Mouse (Mus musculus): ENCODE data around the gene Hist1h4j. TPM values are rescaled to one million over a fixed set of nuclear protein-coding genes. Genes with fewer than 3 reads are reported as not detected.
"Not testable (repeated sequence)": the region's sequence is repeated elsewhere in the genome, so short reads cannot be mapped to it uniquely, and the experiment has no call there.

Gene Hist1h4j
- polyA plus RNA-seq (2014; fragmentation: Nextera tagmentation; extraction: Ambion mirVana): 0.50 and 0.58 TPM in 2 replicates

GRCm38 (mm10) chr13:21734906-21735767 lies at the start of gene Hist1h4j:
Gene Hist1h4j (plus strand): TSS chr13:21735064.
- peak within 1 kb of the TSS; percentile 80 to 92 for H3K27ac ChIP-seq (replicated peaks in 1 of 2; ENCODE audit: control insufficient read depth in 1 of 2, insufficient read depth in 1 of 2, low read depth in 2 of 2, low read length in 2 of 2)
- ATAC-seq (ENCODE audit: insufficient number of reproducible peaks, insufficient read depth, low FRiP score, low read depth): peak; percentile 84
- not testable (repeated sequence) for H3K27me3 ChIP-seq (ENCODE audit: control insufficient read depth, insufficient read depth, low read length); H3K4me1 ChIP-seq (ENCODE audit: control insufficient read depth in 2 of 2, insufficient read depth in 2 of 2, low read length in 2 of 2); H3K9me3 ChIP-seq (ENCODE audit: control insufficient read depth, low read length); H3K36me3 ChIP-seq (ENCODE audit: control insufficient read depth, insufficient read depth, low read length)
- H3K9ac ChIP-seq (ENCODE audit: low read length): peak within 1 kb of the TSS; percentile 79
- H3K4me2 ChIP-seq (ENCODE audit: low read length): peak within 1 kb of the TSS; percentile 73
- H3K4me3 ChIP-seq (ENCODE audit: control insufficient read depth in 1 of 2, insufficient read depth in 1 of 2, low read depth in 1 of 2, low read length in 2 of 2): peak within 1 kb of the TSS; percentile 47 to 51
- WGBS: under 1% methylated on average over 38 of the region's 56 CpGs

- Histone ChIP-seq H3K9ac (ENCODE audit: low read length) (no peak within 1 kb of the TSS), H3K36me3 (ENCODE audit: control insufficient read depth, insufficient read depth, low read length) (no peaks in the 10 kb centered on the region), H3K4me2 (ENCODE audit: low read length) (no peak within 1 kb of the TSS), H3K27ac (replicated peaks in 1 of 2; ENCODE audit: control insufficient read depth in 1 of 2, insufficient read depth in 1 of 2, low read depth in 2 of 2, low read length in 2 of 2) (no peak within 1 kb of the TSS), H3K4me1 (ENCODE audit: control insufficient read depth in 2 of 2, insufficient read depth in 2 of 2, low read length in 2 of 2) (no peaks in the 10 kb centered on the region), H3K4me3 (ENCODE audit: control insufficient read depth in 1 of 2, insufficient read depth in 1 of 2, low read depth in 1 of 2, low read length in 2 of 2) (no peak within 1 kb of the TSS), H3K9me3 (ENCODE audit: control insufficient read depth, low read length) (no peaks in the 10 kb centered on the region), H3K27me3 (ENCODE audit: control insufficient read depth, insufficient read depth, low read length) (no peaks in the 10 kb centered on the region)
- ATAC-seq (ENCODE audit: insufficient number of reproducible peaks, insufficient read depth, low FRiP score, low read depth): no peak
Observed at GRCm38 (mm10) chr13:21697811-21698210, 37.1 kb upstream of the Hist1h4j start, which contains the start of gene Olfr1359. Gene Olfr1359 (plus strand): TSS chr13:21698111.

- Histone ChIP-seq H3K36me3 (ENCODE audit: control insufficient read depth, insufficient read depth, low read length) (no peaks in the 10 kb centered on the region), H3K27me3 (ENCODE audit: control insufficient read depth, insufficient read depth, low read length) (no peaks in the 10 kb centered on the region), H3K27ac (replicated peaks in 1 of 2; ENCODE audit: control insufficient read depth in 1 of 2, insufficient read depth in 1 of 2, low read depth in 2 of 2, low read length in 2 of 2) (no peak overlapping the region), H3K9me3 (ENCODE audit: control insufficient read depth, low read length) (no peaks in the 10 kb centered on the region), H3K4me1 (ENCODE audit: control insufficient read depth in 2 of 2, insufficient read depth in 2 of 2, low read length in 2 of 2) (no peaks in the 10 kb centered on the region), H3K9ac (ENCODE audit: low read length) (no peak overlapping the region), H3K4me3 (ENCODE audit: control insufficient read depth in 1 of 2, insufficient read depth in 1 of 2, low read depth in 1 of 2, low read length in 2 of 2) (no peak overlapping the region), H3K4me2 (ENCODE audit: low read length) (no peak overlapping the region)
- 64% methylated on average over 4 of the region's 4 CpGs for WGBS
- ATAC-seq (ENCODE audit: insufficient number of reproducible peaks, insufficient read depth, low FRiP score, low read depth): no peak
Observed at GRCm38 (mm10) chr13:21706669-21707068, 28.2 kb upstream of the Hist1h4j start.

GRCm38 (mm10) chr13:21710031-21710711 lies 24.7 kb upstream of the Hist1h4j start:
- WGBS: under 1% methylated on average over 32 of the region's 32 CpGs
- peak; percentile 71 for ATAC-seq (ENCODE audit: insufficient number of reproducible peaks, insufficient read depth, low FRiP score, low read depth)
- H3K9ac ChIP-seq (ENCODE audit: low read length): peak overlapping the region; percentile 65
- no peaks in the 10 kb centered on the region for H3K9me3 ChIP-seq (ENCODE audit: control insufficient read depth, low read length)
- no peaks in the 10 kb centered on the region for H3K36me3 ChIP-seq (ENCODE audit: control insufficient read depth, insufficient read depth, low read length)
- peak overlapping the region; percentile 79 for H3K4me2 ChIP-seq (ENCODE audit: low read length)
- no peaks in the 10 kb centered on the region for H3K27me3 ChIP-seq (ENCODE audit: control insufficient read depth, insufficient read depth, low read length)
- H3K4me1 ChIP-seq (ENCODE audit: control insufficient read depth in 2 of 2, insufficient read depth in 2 of 2, low read length in 2 of 2): peaks cover 2 to 4% of the 10 kb centered on the region in 2 experiments; a peak in 3 of 4 replicates
- H3K27ac ChIP-seq (replicated peaks in 1 of 2; ENCODE audit: control insufficient read depth in 1 of 2, insufficient read depth in 1 of 2, low read depth in 2 of 2, low read length in 2 of 2): peak overlapping the region; percentile 77 to 98
- H3K4me3 ChIP-seq (ENCODE audit: control insufficient read depth in 1 of 2, insufficient read depth in 1 of 2, low read depth in 1 of 2, low read length in 2 of 2): peak overlapping the region; percentile 49 to 93

GRCm38 (mm10) chr13:21710821-21711525 lies 23.9 kb upstream of the Hist1h4j start:
- H3K4me2 ChIP-seq (ENCODE audit: low read length): peak overlapping the region; percentile 79
- H3K9me3 ChIP-seq (ENCODE audit: control insufficient read depth, low read length): no peaks in the 10 kb centered on the region
- H3K36me3 ChIP-seq (ENCODE audit: control insufficient read depth, insufficient read depth, low read length): no peaks in the 10 kb centered on the region
- H3K4me3 ChIP-seq (ENCODE audit: control insufficient read depth in 1 of 2, insufficient read depth in 1 of 2, low read depth in 1 of 2, low read length in 2 of 2): peak overlapping the region; percentile 49 to 58
- peak overlapping the region; percentile 74 for H3K9ac ChIP-seq (ENCODE audit: low read length)
- 3% methylated on average over 22 of the region's 22 CpGs for WGBS
- no peaks in the 10 kb centered on the region for H3K27me3 ChIP-seq (ENCODE audit: control insufficient read depth, insufficient read depth, low read length)
- peak overlapping the region; percentile 59 to 66; a peak in 3 of 4 replicates for H3K27ac ChIP-seq (replicated peaks in 1 of 2; ENCODE audit: control insufficient read depth in 1 of 2, insufficient read depth in 1 of 2, low read depth in 2 of 2, low read length in 2 of 2)
- H3K4me1 ChIP-seq (ENCODE audit: control insufficient read depth in 2 of 2, insufficient read depth in 2 of 2, low read length in 2 of 2): peaks cover 3 to 7% of the 10 kb centered on the region in 2 experiments; a peak in 3 of 4 replicates
- ATAC-seq (ENCODE audit: insufficient number of reproducible peaks, insufficient read depth, low FRiP score, low read depth): peak; percentile 79; the same call in 1 of the 2 replicates

- WGBS: 31% methylated on average over 4 of the region's 4 CpGs
- peak overlapping the region; percentile 79 for H3K4me2 ChIP-seq (ENCODE audit: low read length)
- H3K27ac ChIP-seq (replicated peaks in 1 of 2; ENCODE audit: control insufficient read depth in 1 of 2, insufficient read depth in 1 of 2, low read depth in 2 of 2, low read length in 2 of 2): peak overlapping the region in 1 of 2 experiments; percentile 59; a peak in 2 of 4 replicates
- peak overlapping the region; percentile 74; the same call in 1 of the 2 replicates for H3K9ac ChIP-seq (ENCODE audit: low read length)
- H3K27me3 ChIP-seq (ENCODE audit: control insufficient read depth, insufficient read depth, low read length): no peaks in the 10 kb centered on the region
- peak overlapping the region in 1 of 2 experiments; percentile 49; a peak in 2 of 4 replicates for H3K4me3 ChIP-seq (ENCODE audit: control insufficient read depth in 1 of 2, insufficient read depth in 1 of 2, low read depth in 1 of 2, low read length in 2 of 2)
- H3K4me1 ChIP-seq (ENCODE audit: control insufficient read depth in 2 of 2, insufficient read depth in 2 of 2, low read length in 2 of 2): peaks cover 3 to 7% of the 10 kb centered on the region in 2 experiments; a peak in 3 of 4 replicates
- no peaks in the 10 kb centered on the region for H3K9me3 ChIP-seq (ENCODE audit: control insufficient read depth, low read length)
- no peak for ATAC-seq (ENCODE audit: insufficient number of reproducible peaks, insufficient read depth, low FRiP score, low read depth)
- no peaks in the 10 kb centered on the region for H3K36me3 ChIP-seq (ENCODE audit: control insufficient read depth, insufficient read depth, low read length)
Observed at GRCm38 (mm10) chr13:21711698-21712097, 23.2 kb upstream of the Hist1h4j start.

GRCm38 (mm10) chr13:21714725-21715124 lies 20.1 kb upstream of the Hist1h4j start:
- Histone ChIP-seq H3K27me3 (ENCODE audit: control insufficient read depth, insufficient read depth, low read length) (no peaks in the 10 kb centered on the region), H3K27ac (replicated peaks in 1 of 2; ENCODE audit: control insufficient read depth in 1 of 2, insufficient read depth in 1 of 2, low read depth in 2 of 2, low read length in 2 of 2) (peak overlapping the region; percentile 32 to 92; a peak in 2 of 4 replicates), H3K9me3 (ENCODE audit: control insufficient read depth, low read length) (no peaks in the 10 kb centered on the region), H3K36me3 (ENCODE audit: control insufficient read depth, insufficient read depth, low read length) (no peaks in the 10 kb centered on the region), H3K9ac (ENCODE audit: low read length) (peak overlapping the region; percentile 75; the same call in 1 of the 2 replicates), H3K4me2 (ENCODE audit: low read length) (peak overlapping the region; percentile 74), H3K4me1 (ENCODE audit: control insufficient read depth in 2 of 2, insufficient read depth in 2 of 2, low read length in 2 of 2) (peaks cover 3 to 17% of the 10 kb centered on the region in 2 experiments; a peak in 3 of 4 replicates), H3K4me3 (ENCODE audit: control insufficient read depth in 1 of 2, insufficient read depth in 1 of 2, low read depth in 1 of 2, low read length in 2 of 2) (peak overlapping the region in 1 of 2 experiments; percentile 37; a peak in 1 of 4 replicates)
- ATAC-seq (ENCODE audit: insufficient number of reproducible peaks, insufficient read depth, low FRiP score, low read depth): no peak
- WGBS: 1% methylated on average over 7 of the region's 7 CpGs
